Mouse (Mus musculus) olfactory bulb, adult 2 months (tissue): Measurements from ENCODE around the gene Tmem108.

Experiments used
- CTCF ChIP-seq: fragments of 200-500 bp; IDR thresholded peaks from 2 replicates; pipeline ENCODE4 v1.5.1; 2012; ENCODE audit warnings: low read depth, mild to moderate bottlenecking, low read length, moderate library complexity; ENCODE audit not compliant: insufficient read depth
- POLR2A ChIP-seq: fragments of 200-500 bp; IDR thresholded peaks from 2 replicates; pipeline ENCODE4 v1.6.1; 2012; ENCODE audit warnings: mild to moderate bottlenecking, low read depth, low read length, moderate library complexity; ENCODE audit not compliant: insufficient read depth

GRCm38 (mm10) chr9:103568983-103569382 is 192.7 kb downstream of the Tmem108 start:
- no peak for TF ChIP-seq CTCF
- TF ChIP-seq POLR2A = no peak
